ENCODE assay signal across 8 mouse cellular contexts in the genomic region with DNA sequence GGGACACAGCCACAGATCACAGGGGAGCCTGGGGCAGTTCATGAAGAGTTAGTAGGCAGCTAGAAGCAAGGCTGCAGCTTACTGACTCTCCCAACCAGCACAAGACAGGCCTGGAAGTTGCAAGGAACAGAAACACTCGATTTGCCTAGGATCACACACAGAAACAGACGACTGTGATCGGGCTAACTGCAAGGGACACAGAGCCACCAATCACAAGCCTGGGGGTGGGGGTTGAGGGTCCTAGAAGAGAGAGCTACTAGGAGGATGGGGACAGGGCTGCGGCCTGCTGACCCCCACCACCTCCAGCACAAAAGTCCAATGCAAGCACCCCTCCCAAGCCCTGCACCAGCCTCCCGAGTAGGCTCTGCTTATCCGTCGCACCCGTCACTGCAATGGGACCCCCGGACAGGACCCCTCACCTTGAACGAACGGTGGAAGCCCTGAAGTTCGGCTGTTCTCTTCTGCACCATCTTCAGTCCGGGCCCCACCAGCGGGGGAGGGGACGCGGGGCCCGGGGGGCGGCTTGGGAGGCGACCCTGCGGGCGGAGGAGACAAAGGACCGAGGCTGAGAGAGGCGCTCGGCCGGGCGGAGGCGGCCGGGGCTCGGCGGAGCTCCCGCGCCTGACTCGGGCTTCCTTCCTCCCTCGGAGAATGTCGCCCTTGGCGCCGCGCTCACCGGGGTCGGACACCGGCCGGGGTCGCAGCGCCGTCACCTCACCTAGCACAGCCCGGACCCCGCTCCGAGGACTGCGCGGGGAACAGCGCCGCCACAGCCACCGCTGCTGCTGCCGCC. TPM values are rescaled to one million over a fixed set of nuclear protein-coding genes. Genes with fewer than 3 reads are reported as not detected.
DNase-seq lines count a peak whose midpoint lies in the region; ATAC-seq and TF ChIP-seq lines count a peak whose summit lies in the region.

No protein-coding gene starts in this region.

- peak overlapping the region; percentile 67 for H3K27ac ChIP-seq in testis, adult 2 months (ENCODE audit: control insufficient read depth, insufficient read depth, low read depth, low read length)
- peak overlapping the region; percentile 87 for H3K27ac ChIP-seq in hindbrain, embryonic 14.5 days
- H3K27ac ChIP-seq in macrophage = peak overlapping the region; percentile 73

- no peak for TF ChIP-seq CTCF in testis, adult 2 months (IDR thresholded peaks at IDR 0.05; ENCODE audit: control insufficient read depth, insufficient read depth, insufficient replicate concordance, low read depth, low read length)

- whole genome bisulfite sequencing in hindbrain, embryonic 14.5 days = under 1% methylated on average over 33 of the region's 54 CpGs
- 2% methylated on average over 30 of the region's 54 CpGs for WGBS in macrophage (ENCODE audit: missing documents)

- H3K9me3 ChIP-seq in hindbrain, embryonic 14.5 days (ENCODE audit: control insufficient read depth, low read length) = no peaks in the 10 kb centered on the region

- H3K36me3 ChIP-seq in testis, adult 2 months (ENCODE audit: control insufficient read depth, insufficient read depth, low read length) = no peaks in the 10 kb centered on the region; the same call in none of the 2 replicates
- peaks cover 13% of the 10 kb centered on the region for H3K36me3 ChIP-seq in hindbrain, embryonic 14.5 days (replicated peaks; ENCODE audit: control insufficient read depth, insufficient read depth)
- peaks cover 21% of the 10 kb centered on the region for H3K36me3 ChIP-seq in macrophage (ENCODE audit: inconsistent target)

- H3K79me2 ChIP-seq in macrophage (ENCODE audit: inconsistent target) = peaks cover 52% of the 10 kb centered on the region

- peak overlapping the region; percentile 94 for H3K4me2 ChIP-seq in hindbrain, embryonic 14.5 days (replicated peaks)

- peaks cover 31% of the 10 kb centered on the region for H3K4me1 ChIP-seq in testis, adult 2 months (ENCODE audit: control insufficient read depth, insufficient read depth, low read length)
- peaks cover 52% of the 10 kb centered on the region for H3K4me1 ChIP-seq in hindbrain, embryonic 14.5 days (replicated peaks; ENCODE audit: control insufficient read depth, insufficient read depth, low read length)

- H3K27me3 ChIP-seq in testis, adult 2 months (ENCODE audit: control insufficient read depth, insufficient read depth, low read length) = no peaks in the 10 kb centered on the region
- no peaks in the 10 kb centered on the region for H3K27me3 ChIP-seq in hindbrain, embryonic 14.5 days (ENCODE audit: control insufficient read depth, insufficient read depth, low read length)

- H3K4me3 ChIP-seq in testis, adult 2 months (ENCODE audit: control insufficient read depth, low read depth, low read length) = peak overlapping the region; percentile 97
- H3K4me3 ChIP-seq in hindbrain, embryonic 14.5 days (replicated peaks; ENCODE audit: low read length) = peak overlapping the region; percentile 95
- H3K4me3 ChIP-seq in macrophage (ENCODE audit: inconsistent target) = peak overlapping the region; percentile 93

- ATAC-seq in hindbrain, embryonic 14.5 days (ENCODE audit: low FRiP score) = peak; percentile 9; the same call in 1 of the 2 replicates

- no peak for TF ChIP-seq POLR2A in testis, adult 2 months (IDR thresholded peaks at IDR 0.05; ENCODE audit: control insufficient read depth, low read depth, low read length)

- peak; percentile 58 for DNase-seq in embryo, embryonic 10.5 days (ENCODE audit: low spot score)
- no peak for DNase-seq in embryo, embryonic 9.5 days (ENCODE audit: extremely low spot score)
- no peak for DNase-seq in testis, postnatal 10 days (ENCODE audit: low spot score)
- DNase-seq in hindbrain, embryonic 14.5 days (ENCODE audit: low spot score) = peak; percentile 35
- no peak for DNase-seq in natural killer cell, adult 2 months (ENCODE audit: low spot score in 2 of 2)
- DNase-seq in frontal cortex, postnatal 36 days (ENCODE audit: low spot score in 2 of 2) = no peak

- H3K9ac ChIP-seq in hindbrain, embryonic 14.5 days = peak overlapping the region; percentile 98

RNA-seq across cellular contexts. Expression of gene Mknk2, which starts 2.3 kb away (rescaled TPM):
- polyA plus RNA-seq in testis, adult 2 months (2012; rRNA removed) = 53.5 and 60.4 TPM in 2 replicates
- polyA plus RNA-seq in hindbrain, embryonic 14.5 days (2014; fragmentation: Nextera tagmentation; extraction: Ambion mirVana) = 53.8 and 60.2 TPM in 2 replicates
- total RNA-seq in macrophage (2018; cell fraction: chromatin; rRNA removed) = 100 to 1,000 TPM in 1 of 26 experiments, 10 to 100 TPM in 22, 1 to 10 TPM in 3; 7.0 to 106 (median 37.3) TPM
- 100 to 1,000 TPM in 18 of 26 experiments, 10 to 100 TPM in 8; 59.8 to 198 (median 116) TPM for total RNA-seq in macrophage (2018; cell fraction: cytosol; rRNA removed)
- 100 to 1,000 TPM in 2 of 26 experiments, 10 to 100 TPM in 24; 19.5 to 123 (median 68.6) TPM for total RNA-seq in macrophage (2018; cell fraction: nucleus; rRNA removed)
- 75.7 to 134 TPM (median 82.8 TPM) in 3 replicates for polyA plus RNA-seq in macrophage (2018)

RNA-seq across cellular contexts. Expression of gene Btbd2, which starts 18.7 kb away (rescaled TPM):
- 18.9 and 20.5 TPM in 2 replicates for polyA plus RNA-seq in testis, adult 2 months (2012; rRNA removed)
- polyA plus RNA-seq in hindbrain, embryonic 14.5 days (2014; fragmentation: Nextera tagmentation; extraction: Ambion mirVana) = 83.2 and 83.7 TPM in 2 replicates
- total RNA-seq in macrophage (2018; cell fraction: chromatin; rRNA removed) = 10 to 100 TPM in 15 of 26 experiments, 1 to 10 TPM in 11; 1.8 to 28.3 (median 14.1) TPM
- 10 to 100 TPM; 15.2 to 30.1 (median 24.2) TPM for total RNA-seq in macrophage (2018; cell fraction: cytosol; rRNA removed)
- 10 to 100 TPM in 14 of 26 experiments, 1 to 10 TPM in 12; 4.9 to 21.9 (median 10.8) TPM for total RNA-seq in macrophage (2018; cell fraction: nucleus; rRNA removed)
- polyA plus RNA-seq in macrophage (2018) = 16.9 to 26.0 TPM (median 21.9 TPM) in 3 replicates

RNA-seq across cellular contexts. Expression of gene Mob3a, which starts 26.2 kb away (rescaled TPM):
- 11.1 and 12.5 TPM in 2 replicates for polyA plus RNA-seq in testis, adult 2 months (2012; rRNA removed)
- 45.3 and 47.1 TPM in 2 replicates for polyA plus RNA-seq in hindbrain, embryonic 14.5 days (2014; fragmentation: Nextera tagmentation; extraction: Ambion mirVana)
- 10 to 100 TPM; 24.0 to 85.6 (median 50.0) TPM for total RNA-seq in macrophage (2018; cell fraction: chromatin; rRNA removed)
- total RNA-seq in macrophage (2018; cell fraction: cytosol; rRNA removed) = 10 to 100 TPM; 42.5 to 58.5 (median 53.2) TPM
- total RNA-seq in macrophage (2018; cell fraction: nucleus; rRNA removed) = 10 to 100 TPM; 29.7 to 68.5 (median 43.5) TPM
- 34.5 to 48.6 TPM (median 44.2 TPM) in 3 replicates for polyA plus RNA-seq in macrophage (2018)

RNA-seq across cellular contexts. Expression of gene Izumo4, which starts 26.4 kb away (rescaled TPM):
- polyA plus RNA-seq in testis, adult 2 months (2012; rRNA removed) = 339 and 385 TPM in 2 replicates
- polyA plus RNA-seq in hindbrain, embryonic 14.5 days (2014; fragmentation: Nextera tagmentation; extraction: Ambion mirVana) = 20.0 and 20.4 TPM in 2 replicates
- 10 to 100 TPM in 24 of 26 experiments, 1 to 10 TPM in 2; 6.5 to 49.9 (median 24.1) TPM for total RNA-seq in macrophage (2018; cell fraction: chromatin; rRNA removed)
- total RNA-seq in macrophage (2018; cell fraction: cytosol; rRNA removed) = 1 to 10 TPM; 1.4 to 4.2 (median 2.3) TPM
- total RNA-seq in macrophage (2018; cell fraction: nucleus; rRNA removed) = 10 to 100 TPM in 15 of 26 experiments, 1 to 10 TPM in 11; 3.1 to 26.8 (median 11.3) TPM
- 1.9 to 5.5 TPM (median 2.3 TPM) in 3 replicates for polyA plus RNA-seq in macrophage (2018)

RNA-seq across cellular contexts. Expression of gene Csnk1g2, which starts 53.0 kb away (rescaled TPM):
- polyA plus RNA-seq in testis, adult 2 months (2012; rRNA removed) = 1,079 and 1,184 TPM in 2 replicates
- polyA plus RNA-seq in hindbrain, embryonic 14.5 days (2014; fragmentation: Nextera tagmentation; extraction: Ambion mirVana) = 65.4 and 76.4 TPM in 2 replicates
- total RNA-seq in macrophage (2018; cell fraction: chromatin; rRNA removed) = 10 to 100 TPM; 21.1 to 94.3 (median 56.1) TPM
- total RNA-seq in macrophage (2018; cell fraction: cytosol; rRNA removed) = 10 to 100 TPM; 27.4 to 80.7 (median 43.5) TPM
- total RNA-seq in macrophage (2018; cell fraction: nucleus; rRNA removed) = 10 to 100 TPM; 22.9 to 90.8 (median 48.4) TPM
- 66.6 to 78.0 TPM (median 74.8 TPM) in 3 replicates for polyA plus RNA-seq in macrophage (2018)

Comparison
In these comparisons a context has a peak if more than half of its experiments do, and no peak if none do; other contexts are left out.
1. DNase-seq: peak in embryo, embryonic 10.5 days (single experiment) and hindbrain, embryonic 14.5 days (single experiment); none in embryo, embryonic 9.5 days (single experiment), testis, postnatal 10 days (single experiment), natural killer cell, adult 2 months (0 of 2) and frontal cortex, postnatal 36 days (0 of 2).
2. Peak in every context shown above with its lines, with median percentiles within 50 percentile points of each other: H3K27ac ChIP-seq and H3K4me3 ChIP-seq.